Comparison of ENCODE assay signal across 15 mouse cellular contexts in genomic region chr3:107411669-107412068, GRCm38 (mm10). TPM values are rescaled to one million over a fixed set of nuclear protein-coding genes. Genes with fewer than 3 reads are reported as not detected.
DNase-seq lines count a peak whose midpoint lies in the region; ATAC-seq lines count a peak whose summit lies in the region.
"Had no signal": no experiment of that assay in that cellular context is flagged by ENCODE, and none has a peak within 500 bp of the region (broad histone marks: within the 10 kb centered on the region; RNA-seq: fewer than 3 reads in every experiment).

No protein-coding gene starts in this region.

- H3K4me3 ChIP-seq in midbrain, embryonic 11.5 days (ENCODE audit: low read depth, low read length): no peak overlapping the region
- H3K4me3 ChIP-seq in midbrain, embryonic 10.5 days: no peak overlapping the region
- H3K4me3 ChIP-seq in hindbrain, embryonic 15.5 days: no peak overlapping the region
- H3K4me3 ChIP-seq: erythroblast, embryonic 14.5 days; intestine, embryonic 15.5 days; liver, embryonic 15.5 days had no signal

- no peak overlapping the region for H3K27ac ChIP-seq in midbrain, embryonic 11.5 days (ENCODE audit: low read depth, low read length)
- H3K27ac ChIP-seq in midbrain, embryonic 10.5 days (replicated peaks): no peak overlapping the region; the same call in 1 of the 2 replicates
- peak overlapping the region; percentile 75 for H3K27ac ChIP-seq in hindbrain, embryonic 15.5 days (replicated peaks)
- H3K27ac ChIP-seq: intestine, embryonic 15.5 days; liver, embryonic 15.5 days had no signal

- H3K9ac ChIP-seq in midbrain, embryonic 11.5 days (ENCODE audit: low read length): no peak overlapping the region
- H3K9ac ChIP-seq in hindbrain, embryonic 15.5 days: no peak overlapping the region
- H3K9ac ChIP-seq: intestine, embryonic 15.5 days; liver, embryonic 15.5 days had no signal

- no peak overlapping the region for H3K4me2 ChIP-seq in midbrain, embryonic 11.5 days
- H3K4me2 ChIP-seq in hindbrain, embryonic 15.5 days: peak overlapping the region; percentile 17; the same call in 1 of the 2 replicates
- H3K4me2 ChIP-seq: intestine, embryonic 15.5 days; liver, embryonic 15.5 days had no signal

- DNase-seq in heart, adult 11 months: peak; percentile 54
- no peak for DNase-seq in heart, postnatal 4 days
- DNase-seq in midbrain, embryonic 11.5 days (ENCODE audit: low spot score, missing footprints): peak; percentile 84
- no peak for DNase-seq in midbrain, embryonic 10.5 days (ENCODE audit: low spot score)
- peak; percentile 22 for DNase-seq in skeletal muscle tissue, adult 2 months (ENCODE audit: low read depth, low spot score)
- DNase-seq in urinary bladder, postnatal 25 days (ENCODE audit: low spot score): no peak
- DNase-seq: adrenal gland, postnatal 36 days had no signal

- no peaks in the 10 kb centered on the region for H3K9me3 ChIP-seq in midbrain, embryonic 11.5 days (ENCODE audit: control insufficient read depth, low read length)
- no peaks in the 10 kb centered on the region for H3K9me3 ChIP-seq in midbrain, embryonic 10.5 days (replicated peaks)
- no peaks in the 10 kb centered on the region for H3K9me3 ChIP-seq in hindbrain, embryonic 15.5 days
- H3K9me3 ChIP-seq: intestine, embryonic 15.5 days; liver, embryonic 15.5 days had no signal

- H3K36me3 ChIP-seq in midbrain, embryonic 11.5 days (ENCODE audit: control insufficient read depth, insufficient read depth, low read length): no peaks in the 10 kb centered on the region
- H3K36me3 ChIP-seq in midbrain, embryonic 10.5 days: no peaks in the 10 kb centered on the region
- H3K36me3 ChIP-seq in hindbrain, embryonic 15.5 days: no peaks in the 10 kb centered on the region
- H3K36me3 ChIP-seq: intestine, embryonic 15.5 days; liver, embryonic 15.5 days had no signal

- ATAC-seq in midbrain, embryonic 11.5 days (ENCODE audit: low FRiP score): peak; percentile 72; the same call in 1 of the 2 replicates
- ATAC-seq in hindbrain, embryonic 15.5 days (ENCODE audit: low FRiP score, low read depth): peak; percentile 92
- ATAC-seq: intestine, embryonic 15.5 days had no signal

- H3K27me3 ChIP-seq in midbrain, embryonic 11.5 days (ENCODE audit: control insufficient read depth, insufficient read depth, low read length): no peaks in the 10 kb centered on the region
- H3K27me3 ChIP-seq in midbrain, embryonic 10.5 days (ENCODE audit: low read depth, poor library complexity, severe bottlenecking): no peaks in the 10 kb centered on the region
- H3K27me3 ChIP-seq in hindbrain, embryonic 15.5 days: no peaks in the 10 kb centered on the region
- H3K27me3 ChIP-seq: intestine, embryonic 15.5 days had no signal

- H3K4me1 ChIP-seq in midbrain, embryonic 11.5 days (ENCODE audit: control insufficient read depth, insufficient read depth, low read length): peaks cover 5% of the 10 kb centered on the region
- H3K4me1 ChIP-seq in midbrain, embryonic 10.5 days: peaks cover 15% of the 10 kb centered on the region
- peaks cover 25% of the 10 kb centered on the region for H3K4me1 ChIP-seq in hindbrain, embryonic 15.5 days (replicated peaks)
- H3K4me1 ChIP-seq: intestine, embryonic 15.5 days; liver, embryonic 15.5 days had no signal

- 32% methylated on average over 4 of the region's 4 CpGs for WGBS in midbrain, embryonic 11.5 days
- WGBS in midbrain, embryonic 10.5 days: 44% methylated on average over 4 of the region's 4 CpGs
- 14% methylated on average over 4 of the region's 4 CpGs for WGBS in hindbrain, embryonic 15.5 days

RNA-seq across cellular contexts. Expression of gene Kcnc4, which starts 47.7 kb away (rescaled TPM):
- under 1 TPM; 0.21 to 0.61 TPM for total RNA-seq in heart, postnatal 4 days (2021)
- 0.03 and 0.04 TPM in 2 replicates for polyA plus RNA-seq in midbrain, embryonic 11.5 days (2014; fragmentation: Nextera tagmentation; extraction: Ambion mirVana)
- polyA plus RNA-seq in midbrain, embryonic 10.5 days (2016; fragmentation: Nextera tagmentation; extraction: Ambion mirVana): 0.10 TPM in 1 of 2 replicates, not detected in the other
- polyA plus RNA-seq in hindbrain, embryonic 15.5 days (2015; fragmentation: Nextera tagmentation; extraction: Ambion mirVana): 10.1 and 10.4 TPM in 2 replicates
- total RNA-seq: CH12.LX; common myeloid progenitor, adult 5-6 weeks; granulocyte monocyte progenitor cell, adult 5-6 weeks; megakaryocyte progenitor cell, adult 5-6 weeks had no signal
- polyA plus RNA-seq: erythroblast, embryonic 14.5 days; liver, embryonic 15.5 days had no signal

Comparison
In these comparisons a context has a peak if more than half of its experiments do, and no peak if none do; other contexts are left out.
1. DNase-seq: peak in heart, adult 11 months (single experiment), midbrain, embryonic 11.5 days (single experiment) and skeletal muscle tissue, adult 2 months (single experiment); none in heart, postnatal 4 days (single experiment), midbrain, embryonic 10.5 days (single experiment) and urinary bladder, postnatal 25 days (single experiment).
2. RNA of gene Kcnc4, which starts 47.7 kb away (polyA plus RNA-seq): 10.1 to 10.4 TPM in hindbrain, embryonic 15.5 days; 0.03 to 0.04 TPM in midbrain, embryonic 11.5 days and 0.10 TPM in midbrain, embryonic 10.5 days; every median in the first group is over 10 times any median in the second.